Mouse (Mus musculus): ENCODE results near the gene Nosip. TPM values are rescaled to one million over a fixed set of nuclear protein-coding genes. Genes with fewer than 3 reads are reported as not detected.

The Nosip gene
- total and polyA plus RNA-seq, 2 experiments from 2014 or later = 74.3 to 76.4 TPM

- 38% methylated on average over 9 of the region's 9 CpGs for WGBS
- H3K27ac ChIP-seq (ENCODE audit: low read depth, low read length) = no peak overlapping the region
- no peak overlapping the region for H3K4me2 ChIP-seq (ENCODE audit: low read depth)
- H3K9me3 ChIP-seq (ENCODE audit: low read length) = no peaks in the 10 kb centered on the region
- no peak overlapping the region for H3K9ac ChIP-seq
- H3K27me3 ChIP-seq (ENCODE audit: insufficient read depth, low read length) = no peaks in the 10 kb centered on the region
- no peak overlapping the region for H3K4me3 ChIP-seq (ENCODE audit: low read depth, low read length)
- peaks cover 34% of the 10 kb centered on the region for H3K36me3 ChIP-seq (ENCODE audit: insufficient read depth)
- H3K4me1 ChIP-seq (ENCODE audit: insufficient read depth) = no peaks in the 10 kb centered on the region
- DNase-seq (peak; percentile 69), ATAC-seq (no peak)
- TF ChIP-seq CTCF (IDR thresholded peaks at IDR 0.05; ENCODE audit: low read depth) = peak; percentile 78
Measured at GRCm38 (mm10) chr7:45078513-45078912, 16.3 kb downstream of the Nosip start.

GRCm38 (mm10) chr7:45079856-45080255 is 17.6 kb downstream of the Nosip start:
- ATAC-seq = peak; percentile 69
- TF ChIP-seq CTCF (IDR thresholded peaks at IDR 0.05; ENCODE audit: low read depth) = peak; percentile 97
- Histone ChIP-seq H3K4me2 (ENCODE audit: low read depth) (no peak overlapping the region), H3K9ac (no peak overlapping the region), H3K27ac (ENCODE audit: low read depth, low read length) (no peak overlapping the region), H3K9me3 (ENCODE audit: low read length) (no peaks in the 10 kb centered on the region), H3K36me3 (ENCODE audit: insufficient read depth) (peaks cover 31% of the 10 kb centered on the region), H3K4me1 (ENCODE audit: insufficient read depth) (no peaks in the 10 kb centered on the region), H3K27me3 (ENCODE audit: insufficient read depth, low read length) (no peaks in the 10 kb centered on the region), H3K4me3 (ENCODE audit: low read depth, low read length) (no peak overlapping the region)
- under 1% methylated on average over 10 of the region's 10 CpGs for WGBS
- DNase-seq = peak; percentile 94

- H3K4me3 ChIP-seq (ENCODE audit: low read depth, low read length) = no peak overlapping the region
- no peaks in the 10 kb centered on the region for H3K27me3 ChIP-seq (ENCODE audit: insufficient read depth, low read length)
- DNase-seq (no peak), ATAC-seq (no peak)
- WGBS = 46% methylated on average over 5 of the region's 5 CpGs
- H3K36me3 ChIP-seq (ENCODE audit: insufficient read depth) = peaks cover 24% of the 10 kb centered on the region
- no peak overlapping the region for H3K4me2 ChIP-seq (ENCODE audit: low read depth)
- no peaks in the 10 kb centered on the region for H3K9me3 ChIP-seq (ENCODE audit: low read length)
- H3K27ac ChIP-seq (ENCODE audit: low read depth, low read length) = no peak overlapping the region
- H3K4me1 ChIP-seq (ENCODE audit: insufficient read depth) = no peaks in the 10 kb centered on the region
- 0 out of 2 replicates have a peak, but pooled peaks have one; percentile 14 for TF ChIP-seq CTCF (IDR thresholded peaks at IDR 0.05; ENCODE audit: low read depth)
- H3K9ac ChIP-seq = no peak overlapping the region
Measured at GRCm38 (mm10) chr7:45081016-45081415, 18.8 kb downstream of the Nosip start.

- H3K27ac ChIP-seq (ENCODE audit: low read depth, low read length) = no peak overlapping the region
- H3K4me1 ChIP-seq (ENCODE audit: insufficient read depth) = no peaks in the 10 kb centered on the region
- TF ChIP-seq CTCF (IDR thresholded peaks at IDR 0.05; ENCODE audit: low read depth) = no peak
- WGBS = 75% methylated on average over 25 of the region's 25 CpGs
- H3K27me3 ChIP-seq (ENCODE audit: insufficient read depth, low read length) = no peaks in the 10 kb centered on the region
- no peaks in the 10 kb centered on the region for H3K9me3 ChIP-seq (ENCODE audit: low read length)
- no peak overlapping the region for H3K9ac ChIP-seq
- DNase-seq = no peak
- ATAC-seq = no peak
- no peak overlapping the region for H3K4me3 ChIP-seq (ENCODE audit: low read depth, low read length)
- peaks cover 15% of the 10 kb centered on the region; the same call in 1 of the 2 replicates for H3K36me3 ChIP-seq (ENCODE audit: insufficient read depth)
- no peak overlapping the region for H3K4me2 ChIP-seq (ENCODE audit: low read depth)
Measured at GRCm38 (mm10) chr7:45082401-45083299, 20.4 kb downstream of the Nosip start.

GRCm38 (mm10) chr7:45083300-45083890 is 21.2 kb downstream of the Nosip start:
- 88% methylated on average over 22 of the region's 22 CpGs for WGBS
- no peak for DNase-seq

GRCm38 (mm10) chr7:45086084-45086483 is 23.9 kb downstream of the Nosip start:
- WGBS = 79% methylated on average over 4 of the region's 4 CpGs
- no peak overlapping the region for H3K27ac ChIP-seq (ENCODE audit: low read depth, low read length)
- DNase-seq (no peak), ATAC-seq (no peak)
- 0 out of 2 replicates have a peak, but pooled peaks cover 12% of the 10 kb centered on the region for H3K36me3 ChIP-seq (ENCODE audit: insufficient read depth)
- H3K4me3 ChIP-seq (ENCODE audit: low read depth, low read length) = no peak overlapping the region
- H3K27me3 ChIP-seq (ENCODE audit: insufficient read depth, low read length) = no peaks in the 10 kb centered on the region
- H3K4me1 ChIP-seq (ENCODE audit: insufficient read depth) = no peaks in the 10 kb centered on the region
- TF ChIP-seq CTCF (IDR thresholded peaks at IDR 0.05; ENCODE audit: low read depth) = peak; percentile 20; the same call in 1 of the 2 replicates
- no peak overlapping the region for H3K4me2 ChIP-seq (ENCODE audit: low read depth)
- H3K9ac ChIP-seq = no peak overlapping the region
- no peaks in the 10 kb centered on the region for H3K9me3 ChIP-seq (ENCODE audit: low read length)

More at GRCm38 (mm10) chr7:45083300-45083890, 21.2 kb downstream of the Nosip start:
- no peaks in the 10 kb centered on the region for H3K9me3 ChIP-seq (ENCODE audit: low read length)
- H3K4me2 ChIP-seq (ENCODE audit: low read depth) = no peak overlapping the region
- no peak overlapping the region for H3K9ac ChIP-seq
- no peak for TF ChIP-seq CTCF (IDR thresholded peaks at IDR 0.05; ENCODE audit: low read depth)
- H3K36me3 ChIP-seq (ENCODE audit: insufficient read depth) = 0 out of 2 replicates have a peak, but pooled peaks cover 12% of the 10 kb centered on the region
- H3K4me1 ChIP-seq (ENCODE audit: insufficient read depth) = no peaks in the 10 kb centered on the region
- H3K27ac ChIP-seq (ENCODE audit: low read depth, low read length) = no peak overlapping the region
- no peak for ATAC-seq
- H3K27me3 ChIP-seq (ENCODE audit: insufficient read depth, low read length) = no peaks in the 10 kb centered on the region
- no peak overlapping the region for H3K4me3 ChIP-seq (ENCODE audit: low read depth, low read length)

- DNase-seq (no peak), ATAC-seq (no peak)
- H3K9ac ChIP-seq = no peak overlapping the region
- TF ChIP-seq CTCF (IDR thresholded peaks at IDR 0.05; ENCODE audit: low read depth) = no peak
- 0 out of 2 replicates have a peak, but pooled peaks cover 12% of the 10 kb centered on the region for H3K36me3 ChIP-seq (ENCODE audit: insufficient read depth)
- no peaks in the 10 kb centered on the region for H3K4me1 ChIP-seq (ENCODE audit: insufficient read depth)
- H3K27me3 ChIP-seq (ENCODE audit: insufficient read depth, low read length) = no peaks in the 10 kb centered on the region
- H3K27ac ChIP-seq (ENCODE audit: low read depth, low read length) = no peak overlapping the region
- H3K4me2 ChIP-seq (ENCODE audit: low read depth) = no peak overlapping the region
- H3K9me3 ChIP-seq (ENCODE audit: low read length) = no peaks in the 10 kb centered on the region
- H3K4me3 ChIP-seq (ENCODE audit: low read depth, low read length) = no peak overlapping the region
- 97% methylated on average over 17 of the region's 17 CpGs for WGBS
Measured at GRCm38 (mm10) chr7:45088597-45088996, 26.4 kb downstream of the Nosip start.
